Mouse (Mus musculus): ENCODE results near the gene Sept5. TPM values are rescaled to one million over a fixed set of nuclear protein-coding genes. Genes with fewer than 3 reads are reported as not detected.
A peak's percentile ranks its signal among the peaks of the same experiment; 100 is the strongest.

Gene Sept5
- polyA plus RNA-seq, 1 experiment from 2014 or later = 26.8 TPM

DNA sequence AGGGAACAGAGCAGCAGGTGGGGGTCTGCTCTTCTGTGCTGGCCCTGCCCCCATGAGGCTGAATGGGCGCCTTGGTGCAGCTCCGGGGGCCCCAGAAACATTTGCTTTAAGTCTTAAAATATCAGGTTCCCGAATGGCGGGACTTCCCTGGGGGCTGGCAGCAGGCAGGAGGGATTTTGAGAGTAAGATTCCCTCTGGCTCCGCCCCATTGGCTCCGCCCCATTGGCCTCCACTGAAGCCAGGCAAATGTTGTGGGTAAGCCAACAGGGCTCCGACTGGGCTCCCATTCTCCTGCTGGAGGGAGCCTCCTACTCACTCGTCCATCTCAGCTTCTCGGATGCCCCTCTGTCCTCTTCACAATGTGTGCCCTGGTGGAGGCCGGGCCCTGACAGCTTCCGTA lies 21.5 kb downstream of the Sept5 start:
- 0 out of 2 replicates have a peak overlapping the region, but pooled peaks have one; percentile 31 for H3K9ac ChIP-seq (ENCODE audit: low read length)
- ATAC-seq (ENCODE audit: insufficient read depth, low FRiP score) = no peak
- no peaks in the 10 kb centered on the region for H3K27me3 ChIP-seq (ENCODE audit: control insufficient read depth, insufficient read depth, low read length)
- H3K36me3 ChIP-seq (ENCODE audit: control insufficient read depth, insufficient read depth, low read length) = no peaks in the 10 kb centered on the region
- H3K4me1 ChIP-seq (ENCODE audit: control insufficient read depth, insufficient read depth, low read length) = peaks cover 19% of the 10 kb centered on the region
- WGBS = 17% methylated on average over 11 of the region's 11 CpGs
- no peaks in the 10 kb centered on the region for H3K9me3 ChIP-seq (replicated peaks; ENCODE audit: control insufficient read depth, low read length)
- H3K4me2 ChIP-seq (ENCODE audit: low read depth, low read length) = peak overlapping the region; percentile 31; the same call in 1 of the 2 replicates
- no peak overlapping the region for H3K27ac ChIP-seq (ENCODE audit: low read length)
- no peak overlapping the region for H3K4me3 ChIP-seq (replicated peaks; ENCODE audit: low read length)

- H3K9ac ChIP-seq (ENCODE audit: low read length) = no peak overlapping the region
- H3K27ac ChIP-seq (ENCODE audit: low read length) = no peak overlapping the region; the same call in 1 of the 2 replicates
- H3K4me2 ChIP-seq (ENCODE audit: low read depth, low read length) = peak overlapping the region; percentile 6; the same call in 1 of the 2 replicates
- peaks cover 23% of the 10 kb centered on the region for H3K4me1 ChIP-seq (ENCODE audit: control insufficient read depth, insufficient read depth, low read length)
- H3K36me3 ChIP-seq (ENCODE audit: control insufficient read depth, insufficient read depth, low read length) = no peaks in the 10 kb centered on the region
- H3K27me3 ChIP-seq (ENCODE audit: control insufficient read depth, insufficient read depth, low read length) = no peaks in the 10 kb centered on the region
- H3K4me3 ChIP-seq (replicated peaks; ENCODE audit: low read length) = no peak overlapping the region
- H3K9me3 ChIP-seq (replicated peaks; ENCODE audit: control insufficient read depth, low read length) = no peaks in the 10 kb centered on the region
- WGBS = 77% methylated on average over 5 of the region's 5 CpGs
- ATAC-seq (ENCODE audit: insufficient read depth, low FRiP score) = peak; percentile 62; the same call in 1 of the 2 replicates
Observed at GRCm38 (mm10) chr16:18605705-18606104, 24.0 kb downstream of the Sept5 start.

- 41% methylated on average over 8 of the region's 8 CpGs for WGBS
- peak; percentile 24; the same call in 1 of the 2 replicates for ATAC-seq (ENCODE audit: insufficient read depth, low FRiP score)
- peak overlapping the region; percentile 0; the same call in 1 of the 2 replicates for H3K9ac ChIP-seq (ENCODE audit: low read length)
Observed at GRCm38 (mm10) chr16:18604267-18604701, 25.5 kb downstream of the Sept5 start.

DNA sequence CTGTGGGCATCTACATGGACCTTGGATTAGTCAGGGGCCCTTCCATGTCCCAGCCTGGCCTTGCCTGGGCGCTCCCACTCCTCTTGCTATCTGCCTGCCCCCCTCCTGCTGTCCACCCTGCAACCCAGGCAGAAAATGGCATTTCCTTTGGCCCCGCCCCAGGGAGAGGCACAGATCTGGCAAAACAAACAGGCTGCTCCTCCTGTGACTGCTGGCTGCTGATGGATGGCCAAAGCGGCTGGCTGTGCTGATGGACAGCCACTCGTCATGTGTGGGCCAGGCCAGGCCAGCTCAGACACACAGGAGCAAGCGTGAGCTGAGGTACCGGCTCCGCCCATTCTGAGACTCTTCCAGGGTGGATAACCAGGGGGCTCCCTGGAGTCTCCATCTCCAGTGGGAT lies 28.3 kb downstream of the Sept5 start:
- Histone ChIP-seq H3K27me3 (ENCODE audit: control insufficient read depth, insufficient read depth, low read length) (no peaks in the 10 kb centered on the region), H3K4me2 (ENCODE audit: low read depth, low read length) (no peak overlapping the region), H3K27ac (ENCODE audit: low read length) (no peak overlapping the region), H3K36me3 (ENCODE audit: control insufficient read depth, insufficient read depth, low read length) (no peaks in the 10 kb centered on the region), H3K4me3 (replicated peaks; ENCODE audit: low read length) (no peak overlapping the region), H3K4me1 (ENCODE audit: control insufficient read depth, insufficient read depth, low read length) (peaks cover 23% of the 10 kb centered on the region), H3K9me3 (replicated peaks; ENCODE audit: control insufficient read depth, low read length) (no peaks in the 10 kb centered on the region), H3K9ac (ENCODE audit: low read length) (no peak overlapping the region)
- peak; percentile 15; the same call in 1 of the 2 replicates for ATAC-seq (ENCODE audit: insufficient read depth, low FRiP score)
- 50% methylated on average over 7 of the region's 7 CpGs for WGBS

More at GRCm38 (mm10) chr16:18604267-18604701, 25.5 kb downstream of the Sept5 start:
- Histone ChIP-seq H3K27me3 (ENCODE audit: control insufficient read depth, insufficient read depth, low read length) (no peaks in the 10 kb centered on the region), H3K4me2 (ENCODE audit: low read depth, low read length) (no peak overlapping the region), H3K4me3 (replicated peaks; ENCODE audit: low read length) (no peak overlapping the region), H3K4me1 (ENCODE audit: control insufficient read depth, insufficient read depth, low read length) (peaks cover 23% of the 10 kb centered on the region), H3K9me3 (replicated peaks; ENCODE audit: control insufficient read depth, low read length) (no peaks in the 10 kb centered on the region), H3K36me3 (ENCODE audit: control insufficient read depth, insufficient read depth, low read length) (no peaks in the 10 kb centered on the region), H3K27ac (ENCODE audit: low read length) (no peak overlapping the region)

- ATAC-seq (ENCODE audit: insufficient read depth, low FRiP score) = no peak
- H3K4me2 ChIP-seq (ENCODE audit: low read depth, low read length) = no peak overlapping the region
- H3K4me1 ChIP-seq (ENCODE audit: control insufficient read depth, insufficient read depth, low read length) = peaks cover 4% of the 10 kb centered on the region; the same call in 1 of the 2 replicates
- H3K9me3 ChIP-seq (replicated peaks; ENCODE audit: control insufficient read depth, low read length) = no peaks in the 10 kb centered on the region
- H3K36me3 ChIP-seq (ENCODE audit: control insufficient read depth, insufficient read depth, low read length) = no peaks in the 10 kb centered on the region
- H3K27ac ChIP-seq (ENCODE audit: low read length) = no peak overlapping the region
- no peak overlapping the region for H3K4me3 ChIP-seq (replicated peaks; ENCODE audit: low read length)
- H3K9ac ChIP-seq (ENCODE audit: low read length) = no peak overlapping the region
- 63% methylated on average over 3 of the region's 3 CpGs for WGBS
- H3K27me3 ChIP-seq (ENCODE audit: control insufficient read depth, insufficient read depth, low read length) = peaks cover 4% of the 10 kb centered on the region
Observed at GRCm38 (mm10) chr16:18598006-18598405, 31.7 kb downstream of the Sept5 start.

GRCm38 (mm10) chr16:18596255-18596654 lies 33.5 kb downstream of the Sept5 start:
- no peaks in the 10 kb centered on the region for H3K9me3 ChIP-seq (replicated peaks; ENCODE audit: control insufficient read depth, low read length)
- no peak overlapping the region for H3K4me3 ChIP-seq (replicated peaks; ENCODE audit: low read length)
- H3K4me2 ChIP-seq (ENCODE audit: low read depth, low read length) = no peak overlapping the region
- H3K27me3 ChIP-seq (ENCODE audit: control insufficient read depth, insufficient read depth, low read length) = peaks cover 15% of the 10 kb centered on the region
- H3K4me1 ChIP-seq (ENCODE audit: control insufficient read depth, insufficient read depth, low read length) = peaks cover 7% of the 10 kb centered on the region; the same call in 1 of the 2 replicates
- WGBS = 43% methylated on average over 5 of the region's 5 CpGs
- H3K9ac ChIP-seq (ENCODE audit: low read length) = no peak overlapping the region
- no peak overlapping the region for H3K27ac ChIP-seq (ENCODE audit: low read length)
- no peaks in the 10 kb centered on the region for H3K36me3 ChIP-seq (ENCODE audit: control insufficient read depth, insufficient read depth, low read length)
- ATAC-seq (ENCODE audit: insufficient read depth, low FRiP score) = no peak

DNA sequence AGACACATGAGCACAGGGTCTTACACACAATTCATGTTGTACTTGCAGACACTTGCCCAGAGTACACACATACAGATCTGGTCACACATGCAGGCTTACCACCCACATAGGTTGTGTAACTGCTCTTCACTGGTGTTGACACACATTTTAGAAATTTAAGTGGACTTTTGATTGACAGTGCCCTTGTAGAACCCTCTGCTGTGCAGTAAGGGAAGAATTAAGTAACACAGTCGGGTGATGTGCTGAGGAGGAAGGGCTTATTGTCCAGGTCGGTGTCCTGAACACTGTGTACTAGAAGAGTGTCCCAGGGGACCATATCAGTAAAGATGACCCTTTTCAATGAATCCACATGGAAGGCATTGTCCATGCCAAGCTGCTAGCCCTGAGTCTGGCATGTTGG lies 35.8 kb downstream of the Sept5 start:
- Histone ChIP-seq H3K4me1 (ENCODE audit: control insufficient read depth, insufficient read depth, low read length) (peaks cover 19% of the 10 kb centered on the region), H3K4me2 (ENCODE audit: low read depth, low read length) (no peak overlapping the region), H3K27me3 (ENCODE audit: control insufficient read depth, insufficient read depth, low read length) (peaks cover 38% of the 10 kb centered on the region), H3K9ac (ENCODE audit: low read length) (no peak overlapping the region), H3K9me3 (replicated peaks; ENCODE audit: control insufficient read depth, low read length) (no peaks in the 10 kb centered on the region), H3K36me3 (ENCODE audit: control insufficient read depth, insufficient read depth, low read length) (no peaks in the 10 kb centered on the region), H3K4me3 (replicated peaks; ENCODE audit: low read length) (no peak overlapping the region), H3K27ac (ENCODE audit: low read length) (no peak overlapping the region)
- 74% methylated on average over 2 of the region's 2 CpGs for WGBS
- ATAC-seq (ENCODE audit: insufficient read depth, low FRiP score) = no peak

DNA sequence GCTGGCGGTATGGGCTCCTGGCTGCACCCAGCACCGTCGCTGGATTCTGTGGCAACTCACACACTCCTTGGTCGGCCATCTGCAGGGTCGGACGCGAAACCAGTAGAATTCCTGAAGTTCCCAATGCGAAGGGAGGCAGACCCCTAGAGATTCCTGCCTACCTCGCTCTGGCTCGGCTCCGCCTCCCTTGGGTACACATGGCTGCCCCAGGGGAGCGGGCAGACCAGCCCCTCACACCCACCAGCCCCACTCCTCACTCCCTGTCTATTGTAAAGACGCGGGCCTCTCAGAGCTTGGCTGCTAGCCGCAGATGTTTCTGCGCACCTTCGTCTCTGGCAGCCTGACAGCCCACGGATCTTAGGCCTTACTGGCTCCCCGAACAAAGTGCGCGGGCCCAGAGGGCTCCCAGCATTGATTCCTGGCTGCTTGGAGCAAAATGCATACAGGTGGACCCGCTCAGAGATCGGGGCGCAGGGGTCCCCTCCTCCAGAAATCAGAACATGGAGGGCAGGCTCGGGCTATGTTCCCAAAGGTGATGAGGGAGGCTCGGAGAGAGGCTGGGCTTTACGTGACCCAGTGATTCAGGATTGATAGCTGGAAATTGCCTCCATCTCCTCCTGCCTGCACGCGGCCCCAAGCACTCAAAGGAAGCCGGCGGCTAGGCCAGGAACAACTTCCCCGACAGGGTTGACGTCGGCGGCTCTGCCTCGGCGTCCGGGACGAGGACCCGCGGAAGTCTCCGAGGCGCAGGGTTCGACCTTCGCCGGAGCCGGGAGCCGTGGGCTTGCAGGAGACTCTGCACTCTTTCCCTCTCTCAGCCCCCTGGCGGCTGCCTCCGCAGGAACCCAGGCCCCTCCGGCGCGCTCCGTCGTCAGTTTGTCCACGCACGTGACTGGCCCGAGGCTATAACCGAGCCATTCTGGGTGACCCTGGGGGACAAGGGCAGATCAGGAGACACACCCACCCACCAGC lies 38.4 kb downstream of the Sept5 start:
- H3K9me3 ChIP-seq (replicated peaks; ENCODE audit: control insufficient read depth, low read length) = no peaks in the 10 kb centered on the region
- peaks cover 30% of the 10 kb centered on the region for H3K4me1 ChIP-seq (ENCODE audit: control insufficient read depth, insufficient read depth, low read length)
- no peaks in the 10 kb centered on the region for H3K36me3 ChIP-seq (ENCODE audit: control insufficient read depth, insufficient read depth, low read length)
- WGBS = 4% methylated on average over 59 of the region's 59 CpGs
- peaks cover 61% of the 10 kb centered on the region for H3K27me3 ChIP-seq (ENCODE audit: control insufficient read depth, insufficient read depth, low read length)
- H3K9ac ChIP-seq (ENCODE audit: low read length) = peak overlapping the region; percentile 42
- ATAC-seq (ENCODE audit: insufficient read depth, low FRiP score) = peak; percentile 19; the same call in 1 of the 2 replicates
- H3K4me2 ChIP-seq (ENCODE audit: low read depth, low read length) = peak overlapping the region; percentile 56
- H3K4me3 ChIP-seq (replicated peaks; ENCODE audit: low read length) = peak overlapping the region; percentile 34
- no peak overlapping the region for H3K27ac ChIP-seq (ENCODE audit: low read length)

Measured in stomach, embryonic 16.5 days (tissue).